Mouse (Mus musculus): ENCODE results near the gene Eral1. TPM values are rescaled to one million over a fixed set of nuclear protein-coding genes. Genes with fewer than 3 reads are reported as not detected.

The Eral1 gene
- polyA plus RNA-seq, 1 experiment: not detected

- TF ChIP-seq POLR2A (IDR thresholded peaks at IDR 0.05; ENCODE audit: insufficient read depth, low read depth, low read length) (no peak), CTCF (IDR thresholded peaks at IDR 0.05; ENCODE audit: insufficient read depth, low read depth, low read length) (no peak)
- H3K4me3 ChIP-seq (ENCODE audit: insufficient read depth, low read depth, low read length): no peak overlapping the region
- no peak overlapping the region for H3K27ac ChIP-seq (ENCODE audit: insufficient read depth, low read depth, low read length)
- 93% methylated on average over 9 of the region's 9 CpGs for WGBS
- 0 out of 2 replicates have a peak, but pooled peaks cover 2% of the 10 kb centered on the region for H3K4me1 ChIP-seq (ENCODE audit: control insufficient read depth, insufficient read depth, low read length)
These were observed 6.5 kb downstream of the Eral1 start for GRCm38 (mm10) chr11:78073577-78074276.

GRCm38 (mm10) chr11:78072425-78073130, 7.6 kb downstream of the Eral1 start:
- Histone ChIP-seq H3K27ac (ENCODE audit: insufficient read depth, low read depth, low read length) (no peak overlapping the region), H3K4me3 (ENCODE audit: insufficient read depth, low read depth, low read length) (no peak overlapping the region), H3K4me1 (ENCODE audit: control insufficient read depth, insufficient read depth, low read length) (no peaks in the 10 kb centered on the region)
- 32% methylated on average over 6 of the region's 6 CpGs for WGBS
- no peak for TF ChIP-seq POLR2A (IDR thresholded peaks at IDR 0.05; ENCODE audit: insufficient read depth, low read depth, low read length)
- no peak for TF ChIP-seq CTCF (IDR thresholded peaks at IDR 0.05; ENCODE audit: insufficient read depth, low read depth, low read length)

- WGBS: 79% methylated on average over 5 of the region's 5 CpGs
- TF ChIP-seq POLR2A (IDR thresholded peaks at IDR 0.05; ENCODE audit: insufficient read depth, low read depth, low read length) (no peak), CTCF (IDR thresholded peaks at IDR 0.05; ENCODE audit: insufficient read depth, low read depth, low read length) (no peak)
- Histone ChIP-seq H3K27ac (ENCODE audit: insufficient read depth, low read depth, low read length) (no peak overlapping the region), H3K4me1 (ENCODE audit: control insufficient read depth, insufficient read depth, low read length) (no peaks in the 10 kb centered on the region), H3K4me3 (ENCODE audit: insufficient read depth, low read depth, low read length) (no peak overlapping the region)
These were observed 8.2 kb downstream of the Eral1 start for GRCm38 (mm10) chr11:78071938-78072337.

- TF ChIP-seq CTCF (IDR thresholded peaks at IDR 0.05; ENCODE audit: insufficient read depth, low read depth, low read length) (no peak), POLR2A (IDR thresholded peaks at IDR 0.05; ENCODE audit: insufficient read depth, low read depth, low read length) (no peak)
- Histone ChIP-seq H3K27ac (ENCODE audit: insufficient read depth, low read depth, low read length) (no peak overlapping the region), H3K4me1 (ENCODE audit: control insufficient read depth, insufficient read depth, low read length) (no peaks in the 10 kb centered on the region), H3K4me3 (ENCODE audit: insufficient read depth, low read depth, low read length) (no peak overlapping the region)
- WGBS: 88% methylated on average over 6 of the region's 6 CpGs
These were observed 10.5 kb downstream of the Eral1 start for GRCm38 (mm10) chr11:78069646-78070045.

- H3K4me3 ChIP-seq (ENCODE audit: insufficient read depth, low read depth, low read length): no peak overlapping the region
- H3K4me1 ChIP-seq (ENCODE audit: control insufficient read depth, insufficient read depth, low read length): no peaks in the 10 kb centered on the region
- TF ChIP-seq POLR2A (IDR thresholded peaks at IDR 0.05; ENCODE audit: insufficient read depth, low read depth, low read length) (no peak), CTCF (IDR thresholded peaks at IDR 0.05; ENCODE audit: insufficient read depth, low read depth, low read length) (no peak)
- H3K27ac ChIP-seq (ENCODE audit: insufficient read depth, low read depth, low read length): no peak overlapping the region
- WGBS: 86% methylated on average over 5 of the region's 5 CpGs
These were observed 11.1 kb downstream of the Eral1 start for GRCm38 (mm10) chr11:78069130-78069529.

DNA sequence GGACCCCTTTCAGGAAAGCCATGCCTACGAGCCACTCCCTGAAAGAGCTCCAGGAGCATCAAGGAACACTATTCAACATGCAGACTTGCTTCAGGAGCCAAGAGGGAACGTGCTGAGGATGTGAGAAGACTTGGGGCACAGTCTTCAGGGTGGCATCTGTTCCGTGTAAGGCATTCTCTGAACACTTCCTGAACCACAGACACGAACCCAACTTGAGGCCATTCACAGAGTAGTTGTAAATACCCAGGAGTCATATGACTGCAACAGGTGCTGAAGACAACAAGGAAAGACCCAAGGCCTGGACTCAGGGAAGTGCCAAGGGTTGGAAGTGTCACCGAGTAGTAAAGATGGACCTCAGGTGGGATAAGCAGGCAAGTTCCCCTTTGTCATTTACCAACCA, 12.6 kb downstream of the Eral1 start:
- Histone ChIP-seq H3K27ac (ENCODE audit: insufficient read depth, low read depth, low read length) (no peak overlapping the region), H3K4me3 (ENCODE audit: insufficient read depth, low read depth, low read length) (no peak overlapping the region), H3K4me1 (ENCODE audit: control insufficient read depth, insufficient read depth, low read length) (no peaks in the 10 kb centered on the region)
- no peak for TF ChIP-seq POLR2A (IDR thresholded peaks at IDR 0.05; ENCODE audit: insufficient read depth, low read depth, low read length)
- 70% methylated on average over 5 of the region's 5 CpGs for WGBS

DNA sequence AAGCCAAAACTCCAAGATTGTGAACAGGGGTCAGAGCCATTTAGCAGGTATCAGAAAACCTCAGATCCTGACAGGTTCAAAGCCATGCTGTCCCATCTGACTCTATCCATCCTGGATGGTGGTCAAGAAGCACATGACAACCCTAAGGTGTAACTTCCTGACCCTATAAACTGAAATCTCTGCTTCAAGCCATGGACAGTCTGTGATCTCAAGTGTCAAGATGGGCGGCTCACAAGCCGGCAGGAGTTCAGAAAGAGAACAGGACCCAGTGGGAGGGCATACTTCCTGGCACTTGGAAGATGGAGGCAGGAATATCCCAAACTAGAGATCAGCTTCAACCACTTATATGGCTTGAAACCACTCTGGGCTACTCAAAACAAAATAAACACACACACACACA, 13.5 kb downstream of the Eral1 start:
- WGBS: 79% methylated on average over 2 of the region's 2 CpGs
- no peak overlapping the region for H3K27ac ChIP-seq (ENCODE audit: insufficient read depth, low read depth, low read length)
- no peaks in the 10 kb centered on the region for H3K4me1 ChIP-seq (ENCODE audit: control insufficient read depth, insufficient read depth, low read length)
- no peak overlapping the region for H3K4me3 ChIP-seq (ENCODE audit: insufficient read depth, low read depth, low read length)
- TF ChIP-seq POLR2A (IDR thresholded peaks at IDR 0.05; ENCODE audit: insufficient read depth, low read depth, low read length): no peak

DNA sequence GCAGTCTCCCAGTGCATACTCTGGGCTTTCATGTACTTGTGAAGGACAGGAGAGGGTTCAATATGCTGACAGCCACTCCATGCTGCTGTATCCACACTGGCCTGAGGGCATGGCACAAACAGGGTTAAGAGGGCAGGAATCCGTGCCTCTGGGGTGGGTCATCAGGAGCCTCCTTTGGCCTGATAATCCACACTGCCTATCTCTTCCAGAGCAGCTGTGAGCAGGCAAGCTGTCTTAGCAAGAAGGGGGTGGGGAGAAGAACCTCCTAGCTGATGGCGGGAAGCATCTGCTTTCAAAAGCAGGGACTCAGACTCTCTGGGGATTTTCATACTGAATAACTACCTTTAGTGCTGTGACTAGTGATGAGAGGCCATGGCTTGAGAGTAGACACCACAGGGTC, 14.3 kb downstream of the Eral1 start:
- 69% methylated on average over 2 of the region's 2 CpGs for WGBS
- Histone ChIP-seq H3K4me3 (ENCODE audit: insufficient read depth, low read depth, low read length) (no peak overlapping the region), H3K4me1 (ENCODE audit: control insufficient read depth, insufficient read depth, low read length) (no peaks in the 10 kb centered on the region), H3K27ac (ENCODE audit: insufficient read depth, low read depth, low read length) (no peak overlapping the region)
- no peak for TF ChIP-seq POLR2A (IDR thresholded peaks at IDR 0.05; ENCODE audit: insufficient read depth, low read depth, low read length)
- no peak for TF ChIP-seq CTCF (IDR thresholded peaks at IDR 0.05; ENCODE audit: insufficient read depth, low read depth, low read length)

DNA sequence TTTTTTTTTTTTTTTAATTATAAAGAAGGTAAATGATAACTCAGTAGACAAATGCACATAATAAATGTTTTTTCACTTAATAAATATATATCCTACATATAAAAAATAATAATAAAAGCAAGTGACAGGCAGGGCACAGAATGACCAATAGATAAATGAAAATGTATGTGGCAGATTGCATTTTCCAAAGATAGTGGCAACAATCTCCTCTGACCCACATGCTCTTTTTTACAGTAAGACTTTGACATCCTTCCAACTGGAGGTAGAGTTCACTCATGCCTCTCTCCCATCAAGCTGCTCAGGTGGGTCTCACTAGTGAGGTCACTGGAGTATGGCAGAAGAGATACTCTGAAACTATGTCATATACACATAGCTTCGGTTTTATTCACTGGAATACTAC, 17.6 kb downstream of the Eral1 start:
- no peak overlapping the region for H3K4me3 ChIP-seq (ENCODE audit: insufficient read depth, low read depth, low read length)
- WGBS: 82% methylated on average over 1 of the region's 1 CpGs
- TF ChIP-seq CTCF (IDR thresholded peaks at IDR 0.05; ENCODE audit: insufficient read depth, low read depth, low read length): no peak
- TF ChIP-seq POLR2A (IDR thresholded peaks at IDR 0.05; ENCODE audit: insufficient read depth, low read depth, low read length): no peak
- H3K4me1 ChIP-seq (ENCODE audit: control insufficient read depth, insufficient read depth, low read length): no peaks in the 10 kb centered on the region
- H3K27ac ChIP-seq (ENCODE audit: insufficient read depth, low read depth, low read length): no peak overlapping the region

Measured in olfactory bulb, adult 2 months (tissue).